Mouse (Mus musculus) E14TG2a.4 (cell line): ENCODE data around the gene Sncb.

ENCODE experiments used
- CTCF ChIP-seq: conservative IDR thresholded peaks from 2 replicates; pipeline ENCODE4 v1.5.1; 2014; ENCODE audit warnings: low read length
- NANOG ChIP-seq: IDR thresholded peaks from 2 replicates; pipeline ENCODE4 v1.6.1; 2014; ENCODE audit warnings: borderline replicate concordance, low read length, mixed read lengths
- POU5F1 ChIP-seq: IDR thresholded peaks from 2 replicates; pipeline ENCODE4 v1.6.1; 2014; ENCODE audit warnings: low read length, borderline replicate concordance

DNA sequence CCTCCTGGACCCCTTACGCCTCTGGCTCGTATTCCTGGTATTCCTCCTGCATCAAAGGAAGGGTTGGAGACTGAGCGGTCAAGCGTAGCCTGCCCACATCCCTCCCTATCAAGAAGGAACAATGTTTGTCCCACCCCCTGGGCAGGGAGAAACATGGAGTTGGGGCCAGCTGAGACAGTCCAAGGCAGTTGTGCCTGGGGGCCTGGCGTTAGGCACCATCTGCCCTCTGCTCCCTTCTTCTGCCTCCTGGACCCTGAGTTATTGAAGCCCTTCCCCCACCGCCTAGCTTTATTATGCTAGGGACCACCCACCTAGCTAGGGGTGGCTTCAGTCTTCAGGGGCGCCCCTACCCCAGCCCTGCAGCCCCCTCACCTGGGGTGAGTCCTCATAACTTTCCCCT lies 6.9 kb downstream of the Sncb start:
- TF ChIP-seq CTCF (no peak), POU5F1 (no peak), NANOG (no peak)
